Mouse (Mus musculus): ENCODE measurements at regions not wholly inside any gene's neighbourhood (a gene's known extent, or its start where the extent isn't known, plus 50 kb on each side); places are given as distances from the start of the nearest gene placed in this dataset.
"Not testable (repeated sequence)": the region's sequence is repeated elsewhere in the genome, so short reads cannot be mapped to it uniquely, and the experiment has no call there.

DNA sequence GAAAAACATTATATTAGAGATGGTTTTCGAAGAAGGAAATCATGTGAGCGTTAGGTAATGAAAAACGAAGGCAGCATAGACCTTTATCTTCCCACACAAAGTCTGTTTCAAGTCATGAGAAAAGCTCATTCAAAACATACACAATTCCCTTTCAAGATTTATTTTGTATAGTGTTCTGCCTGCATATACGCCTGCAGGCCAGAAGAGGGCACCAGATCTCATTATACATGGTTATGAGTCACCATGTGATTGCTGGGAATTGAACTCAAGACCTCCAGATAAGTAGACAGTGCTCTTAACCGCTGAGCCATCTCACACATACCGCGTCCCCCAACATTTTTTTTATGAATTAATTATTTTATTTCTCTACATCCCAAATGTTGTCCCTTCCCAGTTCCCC is 578.3 kb upstream of the Ccdc54 start:
- ATAC-seq (replicated peaks; ENCODE audit: poor library complexity, severe bottlenecking), result no peak

DNA sequence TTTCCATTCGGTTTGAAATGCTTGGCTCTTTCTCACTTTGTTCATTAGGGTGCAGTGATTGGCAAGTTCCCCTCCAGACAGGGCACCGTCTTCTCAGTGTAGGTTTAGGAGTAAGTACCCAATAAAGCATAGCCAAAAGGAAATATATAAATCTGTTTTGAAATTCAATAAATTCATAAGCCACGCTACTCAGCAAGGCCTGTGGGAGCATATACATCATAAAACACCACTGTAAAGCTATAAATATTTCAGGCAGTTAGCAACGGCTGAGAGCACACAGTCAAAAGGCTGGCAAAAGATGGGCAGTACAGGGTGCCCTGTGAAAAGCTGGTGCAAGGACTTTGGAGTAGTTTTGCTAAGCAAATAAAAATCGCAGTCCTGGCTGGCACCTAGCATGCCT is 569.8 kb upstream of the Ccdc54 start:
- no peak for ATAC-seq (replicated peaks; ENCODE audit: poor library complexity, severe bottlenecking)

- ATAC-seq (replicated peaks; ENCODE audit: poor library complexity, severe bottlenecking), result no peak
Observed at GRCm38 (mm10) chr16:51138575-51138974, 547.6 kb upstream of the Ccdc54 start.

DNA sequence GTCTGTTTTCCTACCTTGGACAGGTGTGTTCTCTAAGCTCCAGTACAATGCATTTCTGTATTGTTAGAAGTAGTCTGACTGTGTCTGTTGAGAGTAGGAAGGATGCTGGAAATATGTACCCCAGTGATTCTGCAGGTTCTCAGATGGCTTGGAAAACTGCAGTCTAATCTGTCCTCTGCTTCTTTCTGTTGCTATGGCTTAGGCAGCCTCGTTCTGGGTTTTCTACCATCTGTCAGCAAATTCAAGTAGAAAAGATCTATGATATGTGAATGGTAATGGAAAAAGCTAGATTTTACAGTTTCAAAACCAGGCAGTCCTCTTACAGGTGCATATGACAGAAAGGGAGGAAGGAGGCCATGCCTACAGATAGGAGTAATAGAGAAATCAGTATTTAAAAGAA is 528.9 kb upstream of the Ccdc54 start:
- no peak for ATAC-seq (replicated peaks; ENCODE audit: poor library complexity, severe bottlenecking)

- no peak for ATAC-seq (replicated peaks; ENCODE audit: poor library complexity, severe bottlenecking)
Observed at GRCm38 (mm10) chr16:51118365-51118764, 527.4 kb upstream of the Ccdc54 start.

DNA sequence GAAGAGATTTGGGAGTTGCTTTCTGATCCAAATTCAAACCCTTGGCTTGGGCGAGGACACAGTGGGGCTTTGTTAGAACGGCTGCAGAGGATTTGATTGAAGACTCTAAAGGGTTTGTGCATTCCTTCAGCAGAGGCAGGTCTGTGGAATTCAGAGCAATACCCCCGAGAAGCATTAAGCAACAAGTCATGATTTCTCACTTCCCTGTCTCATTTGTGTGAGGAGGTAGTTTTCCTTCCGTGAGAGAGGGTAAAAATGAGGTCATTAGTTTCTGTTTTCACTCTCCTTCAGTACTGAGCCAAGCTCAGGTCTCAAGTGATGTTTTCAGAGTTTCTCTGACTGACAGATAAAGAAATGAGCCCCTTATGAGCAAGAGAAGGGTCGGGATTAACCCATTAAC is 526.9 kb upstream of the Ccdc54 start:
- ATAC-seq (replicated peaks; ENCODE audit: poor library complexity, severe bottlenecking), result no peak

DNA sequence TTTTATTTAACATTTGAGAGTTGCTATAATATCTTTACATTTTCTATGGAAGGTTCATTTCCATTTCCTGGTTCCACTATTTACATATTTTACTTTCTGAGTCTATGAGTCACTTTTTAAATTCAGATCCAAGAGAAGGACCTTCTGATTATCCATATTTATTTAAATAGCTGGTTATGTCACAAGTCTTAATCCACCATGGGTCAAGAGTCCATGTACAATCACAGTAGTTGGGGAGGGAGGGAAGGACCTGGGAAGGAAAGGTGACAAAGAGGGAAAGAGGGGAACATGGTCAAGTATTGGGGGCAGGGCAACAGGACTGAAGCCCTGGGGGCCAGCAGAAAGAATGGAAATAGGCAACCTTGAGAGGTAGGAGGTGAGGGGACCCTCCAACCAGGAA is 518.9 kb upstream of the Ccdc54 start:
- no peak for ATAC-seq (replicated peaks; ENCODE audit: poor library complexity, severe bottlenecking)

DNA sequence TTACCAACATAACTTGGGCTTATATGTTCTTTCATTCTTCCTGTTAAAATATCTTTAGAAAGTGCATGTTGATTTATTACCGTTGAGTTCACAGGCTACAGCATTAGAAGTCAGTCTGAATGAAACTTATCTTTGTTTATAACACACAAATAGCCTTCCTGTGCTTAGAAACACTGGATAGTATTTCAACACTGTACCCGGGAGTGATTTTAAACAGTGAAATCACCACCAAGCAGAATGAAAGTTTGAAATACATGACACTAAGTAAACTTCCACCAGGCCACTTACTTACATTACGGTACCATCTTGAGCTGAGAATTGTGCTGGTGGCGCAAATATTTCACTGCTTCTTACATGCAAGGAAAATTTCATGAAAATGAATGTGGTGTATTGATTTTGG is 516.5 kb upstream of the Ccdc54 start:
- ATAC-seq (replicated peaks; ENCODE audit: poor library complexity, severe bottlenecking), result no peak

GRCm38 (mm10) chr16:51086556-51086955 is 495.6 kb upstream of the Ccdc54 start:
- no peak for ATAC-seq (replicated peaks; ENCODE audit: poor library complexity, severe bottlenecking)

DNA sequence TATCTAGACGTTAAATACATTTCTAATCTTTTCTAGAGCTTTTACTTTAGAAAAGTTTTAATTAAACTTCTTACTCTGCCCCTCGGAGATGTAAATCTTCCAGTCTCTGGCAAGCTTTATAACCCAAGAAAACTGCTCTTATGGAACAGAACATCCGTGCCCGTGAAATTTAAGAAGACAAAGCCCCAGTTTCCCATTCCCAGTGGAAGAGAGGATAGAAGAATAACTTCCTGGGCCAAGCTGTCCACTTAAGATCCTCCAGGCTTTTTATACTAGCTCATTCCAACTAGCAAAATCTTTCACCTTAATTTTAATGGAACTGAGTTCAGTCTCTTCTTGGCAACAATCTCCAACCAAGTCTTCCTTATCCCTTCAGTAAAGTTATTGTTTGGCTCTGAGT is 489.2 kb upstream of the Ccdc54 start:
- no peak for ATAC-seq (replicated peaks; ENCODE audit: poor library complexity, severe bottlenecking)

- ATAC-seq (replicated peaks; ENCODE audit: poor library complexity, severe bottlenecking), result no peak
Observed at GRCm38 (mm10) chr16:51048650-51049049, 457.7 kb upstream of the Ccdc54 start.

GRCm38 (mm10) chr16:51048169-51048568 is 457.2 kb upstream of the Ccdc54 start:
- no peak for ATAC-seq (replicated peaks; ENCODE audit: poor library complexity, severe bottlenecking)

DNA sequence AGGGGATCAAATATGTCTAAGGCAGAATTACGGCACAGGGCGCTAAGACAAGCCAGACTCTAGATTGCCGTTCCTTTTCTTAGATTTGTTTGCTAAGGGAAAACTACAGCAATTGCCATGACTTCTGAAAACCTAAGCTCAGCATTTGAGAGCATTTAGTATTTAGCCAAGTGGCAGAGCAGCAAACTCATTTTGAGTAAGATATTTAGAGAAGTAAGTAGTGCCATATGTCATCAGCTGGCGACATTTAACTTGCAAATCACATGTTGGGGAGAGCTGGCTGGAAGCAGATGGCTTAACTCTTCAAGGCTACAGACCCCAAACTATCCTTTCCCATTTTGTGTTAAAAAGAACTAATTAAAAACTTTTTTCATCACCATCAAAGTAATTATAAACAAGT is 450.4 kb upstream of the Ccdc54 start:
- no peak for ATAC-seq (replicated peaks; ENCODE audit: poor library complexity, severe bottlenecking)

GRCm38 (mm10) chr16:51002876-51003275 is 411.9 kb upstream of the Ccdc54 start:
- ATAC-seq (replicated peaks; ENCODE audit: poor library complexity, severe bottlenecking), result no peak

DNA sequence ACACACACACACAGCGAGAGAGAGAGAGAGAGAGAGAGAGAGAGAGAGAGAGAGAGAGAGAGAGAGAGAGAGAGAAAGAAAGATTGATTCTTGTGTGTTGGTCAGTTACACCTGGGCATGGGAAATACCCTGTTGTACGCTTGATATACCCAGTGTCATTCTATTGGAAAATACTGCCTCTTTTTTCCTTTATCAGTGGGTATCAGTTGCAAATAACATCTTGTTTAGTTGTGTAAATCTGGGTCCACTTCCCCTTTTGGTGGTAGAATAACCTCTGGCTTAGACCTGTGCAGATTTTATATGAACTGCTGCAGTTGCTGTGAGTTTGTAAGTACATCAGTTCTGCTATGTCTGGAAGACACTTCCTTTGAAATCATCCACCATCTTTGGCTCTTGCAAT is 373.4 kb upstream of the Ccdc54 start:
- no peak for ATAC-seq (replicated peaks; ENCODE audit: poor library complexity, severe bottlenecking)

DNA sequence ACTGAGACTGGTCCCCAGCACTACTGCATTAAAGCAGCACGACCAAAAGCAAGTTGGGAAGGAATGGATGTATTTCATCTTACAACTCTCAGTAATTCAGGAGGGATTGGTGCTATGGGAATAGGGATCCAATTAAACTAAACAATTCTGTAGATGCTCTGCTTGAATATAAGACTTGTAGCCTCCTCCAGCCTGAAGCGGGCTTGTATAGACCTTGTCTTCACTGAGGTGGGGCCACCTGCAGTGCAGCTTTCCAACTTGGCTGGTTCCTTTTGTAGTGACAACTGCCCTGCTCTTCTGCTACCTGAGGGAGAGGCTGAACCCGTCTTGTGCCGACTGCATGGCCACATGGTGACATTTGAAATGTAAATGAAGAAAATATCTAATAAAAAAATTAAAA is 353.1 kb upstream of the Ccdc54 start:
- no peak for ATAC-seq (replicated peaks; ENCODE audit: poor library complexity, severe bottlenecking)

DNA sequence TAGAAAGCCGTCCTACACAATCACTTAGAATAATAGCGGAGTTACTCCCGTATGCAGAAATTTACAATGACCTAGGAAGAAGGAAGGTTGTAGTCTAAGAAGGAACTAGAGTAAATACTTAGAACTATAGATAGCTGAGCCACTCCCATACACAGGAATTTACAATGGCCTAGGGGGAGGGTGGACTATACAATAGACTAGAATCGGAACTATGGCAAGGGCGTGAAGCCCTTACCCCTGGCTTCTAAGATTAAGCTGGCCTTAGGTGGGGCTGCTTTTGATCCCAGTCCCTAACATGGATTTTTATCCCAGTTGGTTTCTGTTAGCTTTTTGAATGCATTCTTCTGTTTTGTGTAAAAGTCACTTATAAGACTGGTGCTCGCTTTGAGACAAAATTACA is 352.6 kb upstream of the Ccdc54 start:
- ATAC-seq (replicated peaks; ENCODE audit: poor library complexity, severe bottlenecking), result not testable (repeated sequence)

- no peak for ATAC-seq (replicated peaks; ENCODE audit: poor library complexity, severe bottlenecking)
Observed at GRCm38 (mm10) chr16:50942291-50942690, 351.3 kb upstream of the Ccdc54 start.

DNA sequence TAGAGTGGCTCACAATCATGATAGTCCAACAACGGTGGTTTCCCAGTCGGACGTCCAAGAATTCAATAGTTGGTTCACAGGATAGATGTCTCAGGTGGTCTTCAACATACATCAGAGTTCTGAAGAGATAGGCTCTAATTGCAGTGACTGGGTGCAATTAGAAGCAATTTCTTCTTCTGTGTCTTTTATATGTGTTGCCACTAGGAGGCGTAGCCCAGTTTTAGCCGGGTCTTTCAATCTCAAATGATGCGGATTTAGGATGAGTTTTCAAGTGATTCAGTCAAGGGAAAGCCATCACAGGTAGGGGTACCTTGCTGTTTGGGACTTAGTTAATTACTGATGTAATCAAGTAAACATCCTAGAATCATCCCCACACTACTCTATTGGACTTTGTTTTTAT is 348.4 kb upstream of the Ccdc54 start:
- ATAC-seq (replicated peaks; ENCODE audit: poor library complexity, severe bottlenecking), result no peak

DNA sequence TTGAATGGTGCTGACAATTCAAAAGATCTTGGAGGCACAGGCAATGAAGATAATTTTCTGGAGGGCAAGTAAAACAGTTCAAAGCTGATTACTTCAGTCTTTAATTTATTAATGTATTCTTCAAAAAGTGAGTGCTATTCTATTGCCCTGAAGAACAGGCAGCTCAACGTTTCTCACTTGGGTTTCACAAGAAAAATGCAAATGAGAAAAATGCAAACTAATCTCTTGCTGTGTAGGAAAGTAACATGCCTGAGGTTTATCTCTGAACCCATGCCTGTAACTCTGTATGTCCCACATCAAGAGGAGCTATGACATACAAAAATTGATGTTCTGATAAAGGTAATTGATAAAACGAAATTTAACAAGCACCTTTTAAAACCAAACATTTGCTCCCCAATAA is 316.8 kb upstream of the Ccdc54 start:
- no peak for ATAC-seq (replicated peaks; ENCODE audit: poor library complexity, severe bottlenecking)

DNA sequence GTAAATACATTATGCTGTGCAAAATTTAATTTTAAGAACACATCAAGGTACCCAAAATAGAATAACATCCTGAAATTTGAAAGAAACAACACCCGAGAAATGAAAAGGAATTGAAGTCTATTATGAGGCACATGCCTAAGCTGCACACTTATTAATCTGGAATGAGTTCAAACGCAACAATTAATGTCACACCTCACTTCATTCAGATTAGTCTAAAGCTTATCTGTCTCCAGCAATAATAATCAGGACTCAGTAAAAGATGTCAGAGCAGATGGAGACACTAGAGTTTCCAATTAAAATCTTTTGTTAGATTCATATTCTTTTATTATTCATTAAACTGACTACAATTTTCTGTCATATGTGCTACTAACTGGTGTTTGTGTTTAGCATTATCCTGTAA is 308.2 kb upstream of the Ccdc54 start:
- no peak for ATAC-seq (replicated peaks; ENCODE audit: poor library complexity, severe bottlenecking)

- ATAC-seq (replicated peaks; ENCODE audit: poor library complexity, severe bottlenecking), result no peak
Observed at GRCm38 (mm10) chr16:50877926-50878325, 287.0 kb upstream of the Ccdc54 start.

DNA sequence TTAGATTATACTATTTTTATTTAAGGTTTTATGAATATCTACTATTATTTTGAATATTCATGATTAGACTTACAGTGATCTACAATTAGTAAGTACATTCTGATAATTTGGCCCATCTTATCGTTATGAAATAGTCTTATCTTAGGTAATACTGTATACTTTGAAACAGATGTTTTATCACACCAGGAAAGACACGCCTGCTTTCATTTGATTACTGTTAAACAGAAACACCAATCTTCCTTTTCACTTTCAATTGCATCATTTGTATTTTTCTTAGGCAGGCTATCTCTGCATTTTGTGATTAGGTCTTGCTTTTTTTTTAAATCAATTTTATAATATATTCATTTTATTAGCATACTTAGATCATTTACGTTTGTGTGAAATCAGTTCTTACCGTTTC is 280.4 kb upstream of the Ccdc54 start:
- no peak for ATAC-seq (replicated peaks; ENCODE audit: poor library complexity, severe bottlenecking)

DNA sequence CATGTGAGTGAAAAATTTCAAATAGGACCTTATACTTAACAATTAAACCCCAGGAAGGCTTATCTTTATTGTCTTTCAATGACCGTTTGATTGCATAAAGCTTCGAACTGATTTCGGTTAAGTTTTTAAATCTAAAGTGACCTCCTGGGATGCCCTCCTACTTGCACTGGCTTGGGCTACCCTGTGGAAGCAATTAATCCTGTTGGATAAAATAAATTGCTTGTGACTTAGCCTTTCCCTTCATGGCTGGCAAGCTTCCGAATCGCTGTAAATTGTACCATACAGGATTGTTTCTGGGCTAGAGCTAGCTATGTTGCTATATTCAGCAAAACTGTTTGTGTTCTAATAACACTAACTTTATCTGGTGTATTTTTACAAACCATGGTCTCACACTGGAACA is 272.6 kb upstream of the Ccdc54 start:
- no peak for ATAC-seq (replicated peaks; ENCODE audit: poor library complexity, severe bottlenecking)

Data from granulocyte monocyte progenitor cell, adult 5-6 weeks (primary cell).